Mouse (Mus musculus): ENCODE results near the gene Stxbp1. TPM values are rescaled to one million over a fixed set of nuclear protein-coding genes. Genes with fewer than 3 reads are reported as not detected.
A peak's percentile ranks its signal among the peaks of the same experiment; 100 is the strongest.
"Not testable (repeated sequence)": the region's sequence is repeated elsewhere in the genome, so short reads cannot be mapped to it uniquely, and the experiment has no call there.

The Stxbp1 gene
- polyA plus RNA-seq, 1 experiment from 2014 or later = 5.8 TPM

- WGBS (ENCODE audit: insufficient replicate concordance) = 2% methylated on average over 8 of the region's 8 CpGs
- Histone ChIP-seq H3K9me3 (replicated peaks) (no peaks in the 10 kb centered on the region), H3K27ac (no peak overlapping the region), H3K9ac (no peak overlapping the region), H3K4me1 (no peaks in the 10 kb centered on the region), H3K27me3 (replicated peaks) (peaks cover 27% of the 10 kb centered on the region), H3K36me3 (no peaks in the 10 kb centered on the region), H3K4me2 (no peak overlapping the region), H3K4me3 (no peak overlapping the region)
- peak; percentile 62; the same call in 1 of the 2 replicates for ATAC-seq
Observed at GRCm38 (mm10) chr2:32854206-32854605, 7.2 kb upstream of the Stxbp1 start.

- H3K27ac ChIP-seq; H3K4me1 ChIP-seq; H3K4me2 ChIP-seq; H3K4me3 ChIP-seq; H3K9ac ChIP-seq; H3K36me3 ChIP-seq; ATAC-seq; H3K9me3 ChIP-seq (replicated peaks): not testable (repeated sequence)
- peaks cover 27% of the 10 kb centered on the region for H3K27me3 ChIP-seq (replicated peaks)
- 58% methylated on average over 4 of the region's 4 CpGs for WGBS (ENCODE audit: insufficient replicate concordance)
Observed at GRCm38 (mm10) chr2:32853716-32854115, 6.7 kb upstream of the Stxbp1 start.

GRCm38 (mm10) chr2:32852156-32852555, 5.1 kb upstream of the Stxbp1 start:
- WGBS (ENCODE audit: insufficient replicate concordance) = 10% methylated on average over 20 of the region's 20 CpGs
- no peak overlapping the region for H3K4me3 ChIP-seq
- no peak overlapping the region for H3K27ac ChIP-seq
- H3K9me3 ChIP-seq (replicated peaks) = no peaks in the 10 kb centered on the region
- H3K4me2 ChIP-seq = no peak overlapping the region
- no peak overlapping the region for H3K9ac ChIP-seq
- H3K27me3 ChIP-seq (replicated peaks) = peaks cover 27% of the 10 kb centered on the region
- H3K4me1 ChIP-seq = 0 out of 2 replicates have a peak, but pooled peaks cover 6% of the 10 kb centered on the region
- no peaks in the 10 kb centered on the region for H3K36me3 ChIP-seq
- ATAC-seq = no peak

GRCm38 (mm10) chr2:32847468-32847821, 400 bp upstream of the Stxbp1 start:
- 34% methylated on average over 6 of the region's 6 CpGs for WGBS (ENCODE audit: insufficient replicate concordance)
- peak overlapping the region; percentile 75 for H3K4me3 ChIP-seq
- peak; percentile 55 for ATAC-seq

GRCm38 (mm10) chr2:32846101-32846804, 792 bp downstream of the Stxbp1 start:
- WGBS (ENCODE audit: insufficient replicate concordance) = under 1% methylated on average over 33 of the region's 33 CpGs
- Histone ChIP-seq H3K9ac (peak overlapping the region; percentile 75), H3K27me3 (replicated peaks) (peaks cover 11% of the 10 kb centered on the region; the same call in 1 of the 2 replicates), H3K36me3 (no peaks in the 10 kb centered on the region), H3K4me2 (peak overlapping the region; percentile 98), H3K9me3 (replicated peaks) (no peaks in the 10 kb centered on the region), H3K4me1 (peaks cover 26% of the 10 kb centered on the region), H3K27ac (no peak overlapping the region), H3K4me3 (peak overlapping the region; percentile 75)
- ATAC-seq = no peak

More at GRCm38 (mm10) chr2:32847468-32847821, 400 bp upstream of the Stxbp1 start:
- peaks cover 26% of the 10 kb centered on the region for H3K4me1 ChIP-seq
- no peaks in the 10 kb centered on the region for H3K9me3 ChIP-seq (replicated peaks)
- peaks cover 23% of the 10 kb centered on the region for H3K27me3 ChIP-seq (replicated peaks)
- H3K9ac ChIP-seq = peak overlapping the region; percentile 75; the same call in 1 of the 2 replicates
- H3K27ac ChIP-seq = no peak overlapping the region
- peak overlapping the region; percentile 98 for H3K4me2 ChIP-seq
- H3K36me3 ChIP-seq = no peaks in the 10 kb centered on the region

GRCm38 (mm10) chr2:32845572-32846100, 1.4 kb downstream of the Stxbp1 start:
- peak overlapping the region; percentile 98 for H3K4me2 ChIP-seq
- H3K9me3 ChIP-seq (replicated peaks) = no peaks in the 10 kb centered on the region
- H3K27ac ChIP-seq = no peak overlapping the region

GRCm38 (mm10) chr2:32842558-32842957, 4.5 kb downstream of the Stxbp1 start:
- Histone ChIP-seq H3K9me3 (replicated peaks) (no peaks in the 10 kb centered on the region), H3K4me1 (peaks cover 31% of the 10 kb centered on the region), H3K36me3 (no peaks in the 10 kb centered on the region), H3K27me3 (replicated peaks) (0 out of 2 replicates have a peak, but pooled peaks cover 3% of the 10 kb centered on the region), H3K9ac (no peak overlapping the region), H3K4me3 (no peak overlapping the region), H3K4me2 (no peak overlapping the region), H3K27ac (no peak overlapping the region)
- WGBS (ENCODE audit: insufficient replicate concordance) = 25% methylated on average over 4 of the region's 4 CpGs
- ATAC-seq = no peak

More at GRCm38 (mm10) chr2:32845572-32846100, 1.4 kb downstream of the Stxbp1 start:
- Histone ChIP-seq H3K4me1 (peaks cover 26% of the 10 kb centered on the region), H3K36me3 (no peaks in the 10 kb centered on the region), H3K27me3 (replicated peaks) (peaks cover 7% of the 10 kb centered on the region; the same call in 1 of the 2 replicates), H3K9ac (peak overlapping the region; percentile 75; the same call in 1 of the 2 replicates), H3K4me3 (peak overlapping the region; percentile 75)
- WGBS (ENCODE audit: insufficient replicate concordance) = 8% methylated on average over 12 of the region's 12 CpGs
- no peak for ATAC-seq

GRCm38 (mm10) chr2:32841099-32841498, 5.9 kb downstream of the Stxbp1 start:
- H3K4me3 ChIP-seq = no peak overlapping the region
- WGBS (ENCODE audit: insufficient replicate concordance) = 36% methylated on average over 5 of the region's 5 CpGs
- H3K36me3 ChIP-seq = no peaks in the 10 kb centered on the region
- no peak overlapping the region for H3K27ac ChIP-seq
- H3K4me2 ChIP-seq = no peak overlapping the region
- ATAC-seq = no peak
- H3K27me3 ChIP-seq (replicated peaks) = no peaks in the 10 kb centered on the region
- peaks cover 20% of the 10 kb centered on the region for H3K4me1 ChIP-seq
- no peak overlapping the region for H3K9ac ChIP-seq
- no peaks in the 10 kb centered on the region for H3K9me3 ChIP-seq (replicated peaks)

GRCm38 (mm10) chr2:32839261-32839660, 7.8 kb downstream of the Stxbp1 start:
- peaks cover 21% of the 10 kb centered on the region for H3K4me1 ChIP-seq
- 55% methylated on average over 2 of the region's 2 CpGs for WGBS (ENCODE audit: insufficient replicate concordance)
- no peaks in the 10 kb centered on the region for H3K36me3 ChIP-seq
- no peak overlapping the region for H3K9ac ChIP-seq
- no peak overlapping the region for H3K4me2 ChIP-seq
- H3K4me3 ChIP-seq = no peak overlapping the region
- H3K27me3 ChIP-seq (replicated peaks) = no peaks in the 10 kb centered on the region
- H3K27ac ChIP-seq = no peak overlapping the region
- H3K9me3 ChIP-seq (replicated peaks) = no peaks in the 10 kb centered on the region
- no peak for ATAC-seq

GRCm38 (mm10) chr2:32838147-32838884, 8.7 kb downstream of the Stxbp1 start:
- no peaks in the 10 kb centered on the region for H3K27me3 ChIP-seq (replicated peaks)
- H3K4me1 ChIP-seq = peaks cover 26% of the 10 kb centered on the region
- ATAC-seq = no peak
- no peak overlapping the region for H3K4me3 ChIP-seq
- H3K4me2 ChIP-seq = no peak overlapping the region
- no peak overlapping the region for H3K27ac ChIP-seq
- peak overlapping the region; percentile 6; the same call in 1 of the 2 replicates for H3K9ac ChIP-seq
- no peaks in the 10 kb centered on the region for H3K36me3 ChIP-seq
- WGBS (ENCODE audit: insufficient replicate concordance) = 59% methylated on average over 9 of the region's 9 CpGs
- H3K9me3 ChIP-seq (replicated peaks) = no peaks in the 10 kb centered on the region

GRCm38 (mm10) chr2:32835588-32835987, 11.5 kb downstream of the Stxbp1 start:
- peaks cover 26% of the 10 kb centered on the region for H3K4me1 ChIP-seq
- H3K4me3 ChIP-seq = no peak overlapping the region
- no peak overlapping the region for H3K4me2 ChIP-seq
- H3K9me3 ChIP-seq (replicated peaks) = no peaks in the 10 kb centered on the region
- no peak overlapping the region for H3K9ac ChIP-seq
- no peaks in the 10 kb centered on the region for H3K36me3 ChIP-seq
- no peak for ATAC-seq
- no peaks in the 10 kb centered on the region for H3K27me3 ChIP-seq (replicated peaks)
- no peak overlapping the region for H3K27ac ChIP-seq

GRCm38 (mm10) chr2:32834496-32834895, 12.5 kb downstream of the Stxbp1 start:
- whole genome bisulfite sequencing (ENCODE audit: insufficient replicate concordance) = 26% methylated on average over 7 of the region's 7 CpGs
- no peak overlapping the region for H3K4me2 ChIP-seq
- no peak overlapping the region for H3K9ac ChIP-seq
- H3K9me3 ChIP-seq (replicated peaks) = no peaks in the 10 kb centered on the region
- no peaks in the 10 kb centered on the region for H3K27me3 ChIP-seq (replicated peaks)
- H3K27ac ChIP-seq = peak overlapping the region; percentile 60
- peaks cover 26% of the 10 kb centered on the region for H3K4me1 ChIP-seq
- no peaks in the 10 kb centered on the region for H3K36me3 ChIP-seq
- no peak for ATAC-seq
- H3K4me3 ChIP-seq = no peak overlapping the region

Measured in liver, embryonic 12.5 days (tissue).